Mouse (Mus musculus) spleen, postnatal 36 days (tissue): ENCODE measurements around the gene Klhdc8a.
"Not testable (repeated sequence)": the region's sequence is repeated elsewhere in the genome, so short reads cannot be mapped to it uniquely, and the experiment has no call there.

ENCODE experiments used
- DNase-seq, 2 experiments: peaks; one replicate each; pipeline ENCODE4 v3.0.0; 2022; ENCODE audit warnings: low spot score in 2 of 2, mixed read lengths in 1 of 2

The Klhdc8a gene

GRCm38 (mm10) chr1:132298425-132298800 is at the start of gene Klhdc8a:
TSS of gene Klhdc8a (plus strand) at chr1:132298626.
- DNase-seq = no peak

GRCm38 (mm10) chr1:132254467-132254866 is 44.0 kb upstream of the Klhdc8a start:
- no peak for DNase-seq

DNA sequence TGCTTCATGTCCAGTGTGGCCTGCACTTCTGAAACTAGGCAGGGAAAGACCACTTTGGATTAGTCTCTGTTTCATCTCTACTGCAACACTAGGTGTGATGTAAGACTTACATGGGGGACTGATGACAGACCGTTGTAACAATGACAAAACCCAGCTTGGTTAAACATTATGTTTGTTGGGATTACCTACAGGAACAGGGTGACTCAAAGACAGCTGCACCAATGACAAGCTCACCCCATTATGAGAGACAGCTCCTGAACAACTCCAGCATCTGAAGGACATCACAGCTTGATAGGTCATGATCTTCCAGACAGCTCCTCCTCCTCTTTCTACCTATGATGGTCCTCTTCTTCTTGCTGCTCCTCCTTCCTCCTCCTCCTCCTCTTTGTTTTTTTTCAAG is 38.1 kb upstream of the Klhdc8a start:
- DNase-seq = no peak

DNA sequence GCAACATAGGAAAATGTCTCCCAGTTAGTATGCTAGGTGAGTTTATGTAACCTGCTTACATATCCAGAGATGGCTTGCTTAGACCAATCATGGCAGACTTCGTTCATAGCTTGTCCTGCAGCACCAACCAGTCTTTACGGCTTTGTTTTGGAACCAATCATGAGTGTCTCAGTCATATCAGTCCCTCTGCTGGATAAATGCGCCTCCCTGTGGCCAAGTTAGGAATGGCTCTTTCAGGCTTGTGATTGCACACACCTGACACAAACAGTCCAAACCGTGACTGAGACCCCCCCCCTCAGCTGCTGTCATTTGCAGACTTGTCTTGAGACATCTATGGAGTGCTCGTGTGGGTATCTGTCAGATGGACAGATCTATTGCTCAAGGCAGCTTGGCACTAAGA is 37.4 kb upstream of the Klhdc8a start:
- no peak for DNase-seq

- DNase-seq = no peak
Measured at GRCm38 (mm10) chr1:132263618-132264017, 34.8 kb upstream of the Klhdc8a start.

- no peak for DNase-seq
Measured at GRCm38 (mm10) chr1:132264577-132264976, 33.8 kb upstream of the Klhdc8a start.

- peak; percentile 32 to 42 for DNase-seq
Measured at GRCm38 (mm10) chr1:132265211-132265859, 33.1 kb upstream of the Klhdc8a start.

DNA sequence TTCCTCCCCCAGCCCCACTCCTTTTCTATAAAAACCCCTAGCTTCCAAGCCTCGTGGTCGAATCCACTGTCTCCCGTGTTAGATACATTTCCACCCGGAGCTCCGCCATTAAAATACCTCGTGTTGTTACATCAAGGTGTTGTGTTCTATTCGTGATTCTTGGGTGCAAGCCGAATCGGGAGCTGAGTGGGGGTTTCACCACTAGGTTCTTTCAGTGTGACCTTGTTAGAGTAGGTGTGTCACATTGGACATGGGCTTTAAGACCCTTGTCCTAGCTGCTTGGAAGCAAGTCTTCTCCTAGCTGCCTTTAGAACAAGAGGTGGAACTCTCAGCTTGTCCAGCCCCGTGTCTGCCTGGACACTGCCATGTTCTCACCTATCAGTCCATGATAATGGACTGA is 32.5 kb upstream of the Klhdc8a start:
- no peak for DNase-seq

DNA sequence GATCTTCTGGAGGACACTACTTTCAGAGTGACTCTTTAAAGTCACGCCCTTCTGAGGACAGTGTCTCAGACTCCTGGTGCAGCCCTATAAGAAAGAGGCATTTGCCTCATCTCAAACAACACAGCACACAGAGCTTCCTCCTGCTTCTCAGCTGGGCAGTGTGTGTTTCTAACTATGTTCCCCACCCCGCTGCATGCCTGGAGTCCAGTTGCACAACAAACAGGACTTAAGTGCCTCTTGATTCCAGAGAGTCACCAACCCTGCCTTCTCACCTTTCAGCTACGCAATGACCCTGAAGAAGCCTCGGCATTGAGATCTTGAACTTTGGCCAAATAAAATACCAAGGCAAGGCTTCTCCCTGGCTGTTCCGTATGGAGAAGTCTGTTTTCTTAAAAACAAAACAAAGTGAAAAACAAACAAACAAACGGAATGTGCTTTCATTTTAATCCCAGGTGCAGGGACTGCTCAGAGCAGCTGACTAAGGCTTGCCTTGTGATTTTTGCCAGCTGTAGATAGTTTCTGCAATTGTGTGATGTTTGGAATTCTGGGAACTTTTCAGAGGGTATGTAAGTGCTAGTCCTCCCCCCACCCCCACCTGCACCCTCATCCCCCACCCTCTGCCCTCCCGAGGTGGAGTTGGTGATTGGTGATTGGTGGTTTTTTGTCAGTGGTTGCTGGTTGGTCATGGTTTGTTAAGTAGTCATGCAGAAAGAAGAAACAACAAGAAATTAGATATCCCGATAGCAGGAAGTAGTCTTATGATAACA is 31.5 kb upstream of the Klhdc8a start:
- no peak for DNase-seq

- no peak for DNase-seq
Measured at GRCm38 (mm10) chr1:132267959-132268358, 30.5 kb upstream of the Klhdc8a start.

- DNase-seq = no peak
Measured at GRCm38 (mm10) chr1:132268418-132269060, 29.9 kb upstream of the Klhdc8a start.

- no peak for DNase-seq
Measured at GRCm38 (mm10) chr1:132271237-132271636, 27.2 kb upstream of the Klhdc8a start.

DNA sequence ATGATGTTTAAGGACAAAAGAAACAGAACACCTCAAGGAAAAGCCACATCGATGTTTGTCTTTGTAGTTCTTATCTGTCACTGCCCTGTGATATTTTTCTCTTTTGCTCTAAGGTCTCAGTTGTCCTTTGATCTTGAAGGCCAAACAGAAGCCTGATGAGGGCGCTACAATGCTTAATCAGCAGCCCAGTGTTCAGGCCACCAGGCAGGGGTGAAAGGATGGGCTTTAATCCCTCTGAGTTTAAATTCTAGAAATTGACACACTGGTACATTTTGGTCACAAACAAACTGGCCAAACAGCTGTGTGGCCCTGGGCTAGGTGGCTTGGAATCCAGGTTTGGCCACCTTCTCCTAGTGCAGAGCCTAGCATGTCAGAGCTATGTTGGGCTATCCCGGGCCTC is 21.7 kb upstream of the Klhdc8a start:
- DNase-seq = no peak

GRCm38 (mm10) chr1:132277124-132277523 is 21.3 kb upstream of the Klhdc8a start:
- no peak for DNase-seq

- not testable (repeated sequence) for DNase-seq
Measured at GRCm38 (mm10) chr1:132280636-132281035, 17.8 kb upstream of the Klhdc8a start.

DNA sequence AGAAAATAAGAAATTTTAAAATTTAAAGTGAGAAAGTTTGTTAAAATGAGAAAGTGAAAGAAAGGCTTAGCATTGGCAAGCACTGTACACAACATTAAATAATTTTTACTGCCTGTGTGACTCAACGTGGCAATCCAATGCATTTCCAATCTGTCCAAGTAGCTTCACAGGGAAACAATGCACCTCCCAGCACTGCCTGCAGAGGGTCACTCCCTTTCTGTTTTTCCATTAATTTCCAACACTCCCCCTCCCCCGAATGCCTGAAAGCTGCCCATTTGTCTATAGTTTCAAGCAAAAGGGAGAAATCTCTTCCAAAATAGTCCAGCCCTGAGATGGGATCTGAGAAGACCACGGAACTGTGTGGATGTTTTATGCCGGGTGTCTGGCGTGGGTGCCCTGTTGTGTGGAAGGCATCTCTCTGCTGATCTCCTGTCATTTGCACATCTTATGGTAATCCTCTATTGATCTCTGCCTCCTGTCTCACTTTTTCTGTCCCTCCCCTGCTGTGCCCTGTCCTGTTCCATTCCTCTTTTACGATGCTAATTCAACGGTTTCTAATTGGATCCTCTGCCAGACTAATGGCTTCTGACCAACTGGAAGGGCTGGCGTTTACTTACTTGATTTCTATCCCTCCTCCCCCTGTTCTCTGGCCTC is 16.8 kb upstream of the Klhdc8a start:
- DNase-seq = no peak

DNA sequence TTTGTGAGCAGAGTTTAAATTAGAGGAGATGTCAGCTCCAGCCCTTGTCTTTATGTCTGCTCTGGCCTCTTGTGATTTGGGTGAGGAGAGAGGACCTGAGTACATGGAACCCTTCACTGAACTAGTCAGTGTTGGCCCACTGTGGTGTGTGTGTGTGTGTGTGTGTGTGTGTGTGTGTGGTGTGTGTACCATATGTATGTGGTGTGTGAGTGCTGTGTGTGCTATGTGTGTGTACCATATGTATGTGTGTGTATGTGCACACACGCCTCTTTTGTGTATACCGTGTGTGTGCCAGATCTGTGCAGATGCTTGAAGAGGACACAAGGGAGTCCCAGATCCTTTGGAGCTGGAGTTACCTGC is 16.3 kb upstream of the Klhdc8a start:
- no peak for DNase-seq

GRCm38 (mm10) chr1:132283018-132283417 is 15.4 kb upstream of the Klhdc8a start:
- DNase-seq = no peak

- no peak for DNase-seq
Measured at GRCm38 (mm10) chr1:132286735-132287134, 11.7 kb upstream of the Klhdc8a start.

DNA sequence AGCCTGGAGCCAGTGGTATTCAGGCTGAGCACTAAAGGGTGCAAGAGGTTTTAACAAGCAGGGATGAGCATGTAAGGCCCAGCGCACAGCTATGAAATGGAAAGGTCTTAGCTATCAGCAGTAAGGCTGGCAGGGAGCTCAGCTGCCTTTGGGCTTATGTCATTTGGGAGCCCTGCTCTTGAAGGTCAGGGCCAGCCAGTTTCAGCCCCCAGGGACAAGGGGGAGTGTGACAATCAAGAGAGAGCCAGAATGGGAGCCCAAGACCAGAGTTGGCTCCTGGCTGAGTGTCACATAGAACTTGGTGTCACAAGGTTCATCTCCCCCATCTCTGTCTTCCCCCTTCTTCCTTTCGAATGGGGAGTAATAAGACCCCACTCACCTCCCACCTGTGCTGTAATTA is 11.0 kb upstream of the Klhdc8a start:
- DNase-seq = no peak

- no peak for DNase-seq
Measured at GRCm38 (mm10) chr1:132287991-132288451, 10.4 kb upstream of the Klhdc8a start.

- peak; percentile 65 to 67 for DNase-seq
Measured at GRCm38 (mm10) chr1:132289965-132290364, 8.5 kb upstream of the Klhdc8a start.
